Mouse (Mus musculus) right cerebral cortex, postnatal 25 days (tissue): Measurements from ENCODE around the gene Prr22.
A peak's percentile ranks its signal among the peaks of the same experiment; 100 is the strongest.

Source experiments
- DNase-seq: peaks from one replicate; pipeline ENCODE4 v3.0.0; 2022

The Prr22 gene

DNA sequence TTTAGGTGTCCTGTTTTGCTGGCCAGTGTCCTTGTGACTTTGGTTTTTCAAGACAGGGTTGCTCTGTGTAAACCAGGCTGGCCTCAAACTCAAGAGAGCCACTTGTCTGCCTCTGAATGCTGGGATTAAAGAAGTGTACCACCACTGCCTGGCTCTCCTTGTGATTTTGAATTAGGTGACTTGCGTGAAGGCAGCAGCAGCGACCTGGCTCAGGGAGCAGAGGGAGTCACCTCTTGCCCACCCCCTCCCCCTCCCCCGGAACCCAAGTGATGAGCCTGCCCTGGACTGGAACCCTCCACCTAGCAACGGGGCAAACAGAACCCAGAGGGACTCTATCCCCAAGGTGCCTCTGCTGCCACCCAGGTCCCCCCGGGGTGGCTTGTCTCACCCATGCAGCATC, at the start of gene Prr22:
Prr22 (plus strand) TSS at position 301 of the 400 bp plus-strand sequence.
- no peak for DNase-seq

DNA sequence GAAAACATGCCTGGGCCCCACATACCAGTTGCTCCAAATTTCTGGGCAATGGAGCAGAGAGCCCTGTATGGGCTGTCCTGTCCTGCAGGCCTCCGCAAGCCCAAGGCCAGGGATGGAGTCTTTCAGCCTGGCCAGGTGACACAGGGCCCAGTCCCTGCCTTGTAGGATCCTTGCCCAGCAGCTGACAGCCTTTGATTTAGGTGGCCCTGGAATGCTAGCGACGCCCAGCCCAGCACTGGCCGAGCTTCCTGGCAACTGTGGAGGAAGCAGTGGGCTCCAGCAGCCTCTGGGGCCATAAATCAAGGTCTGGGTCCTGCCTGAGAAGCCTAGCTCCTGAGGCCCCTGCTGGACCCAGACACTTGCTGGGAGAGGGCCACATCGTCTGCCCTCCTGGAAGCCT, 47.6 kb upstream of the Prr22 start:
- no peak for DNase-seq

DNA sequence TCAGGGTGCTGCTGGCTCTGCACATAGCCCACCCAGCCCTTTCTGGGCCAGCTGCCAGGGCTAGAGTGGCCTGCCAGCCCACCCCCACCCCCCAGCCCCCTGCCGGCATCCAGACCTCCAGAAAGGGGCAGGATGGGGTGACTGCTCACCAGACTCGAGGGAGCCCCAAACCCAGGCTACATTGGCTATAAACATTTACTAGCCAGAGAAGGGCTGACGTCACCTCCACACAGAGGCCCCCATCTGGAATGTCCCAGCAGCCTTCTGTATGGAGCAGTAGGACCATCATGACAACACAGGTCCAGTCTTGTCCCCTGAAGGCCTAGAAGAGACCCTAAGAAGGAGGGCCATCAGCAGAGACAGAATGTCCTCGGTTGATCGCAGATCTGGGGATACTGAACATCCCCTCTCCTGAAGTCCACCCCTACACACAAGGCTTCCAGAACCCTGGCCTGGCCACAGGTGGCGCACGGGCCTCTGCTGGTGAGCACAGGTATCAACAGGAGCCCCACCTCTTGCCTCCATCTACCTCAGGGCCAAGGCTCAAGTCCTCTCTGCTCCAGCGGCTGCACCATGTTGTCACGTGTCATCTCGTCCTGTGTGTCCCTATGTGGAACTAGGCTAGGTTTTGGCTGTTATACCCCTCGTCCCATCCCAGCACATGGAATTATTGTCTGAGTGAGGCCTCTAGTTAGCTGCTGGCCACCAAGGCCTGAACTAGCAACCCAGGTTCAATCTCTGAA, 46.5 kb upstream of the Prr22 start:
- no peak for DNase-seq

DNA sequence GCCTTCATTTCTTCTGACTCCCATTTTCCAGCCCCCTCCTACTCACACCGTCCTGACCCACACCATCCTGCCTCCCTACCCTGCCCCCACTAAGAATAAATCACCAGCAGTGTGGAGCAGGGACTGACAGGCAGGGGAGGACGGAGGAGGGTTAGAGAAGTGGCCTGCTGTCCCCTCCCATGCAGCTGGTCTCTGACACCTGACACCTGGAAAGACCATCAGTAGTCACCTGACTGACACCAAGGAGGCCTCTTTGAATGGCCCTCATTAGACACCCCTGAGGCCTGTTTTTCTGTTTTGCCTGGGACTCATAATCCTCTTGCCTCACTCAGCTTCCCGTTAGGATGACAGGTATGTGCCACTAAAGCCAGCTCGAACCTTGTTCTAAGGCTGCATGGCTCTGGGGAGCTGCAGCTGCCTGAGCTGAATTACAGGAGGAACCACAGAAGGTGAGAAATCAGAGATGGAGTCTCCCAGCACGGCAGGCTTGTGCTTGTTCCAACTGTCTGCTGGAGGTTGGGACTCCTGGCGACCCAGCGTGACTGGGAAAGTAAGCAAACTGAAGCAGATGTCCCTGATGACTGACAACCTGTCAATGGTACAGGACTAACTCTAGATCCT, 42.9 kb upstream of the Prr22 start:
- no peak for DNase-seq

DNA sequence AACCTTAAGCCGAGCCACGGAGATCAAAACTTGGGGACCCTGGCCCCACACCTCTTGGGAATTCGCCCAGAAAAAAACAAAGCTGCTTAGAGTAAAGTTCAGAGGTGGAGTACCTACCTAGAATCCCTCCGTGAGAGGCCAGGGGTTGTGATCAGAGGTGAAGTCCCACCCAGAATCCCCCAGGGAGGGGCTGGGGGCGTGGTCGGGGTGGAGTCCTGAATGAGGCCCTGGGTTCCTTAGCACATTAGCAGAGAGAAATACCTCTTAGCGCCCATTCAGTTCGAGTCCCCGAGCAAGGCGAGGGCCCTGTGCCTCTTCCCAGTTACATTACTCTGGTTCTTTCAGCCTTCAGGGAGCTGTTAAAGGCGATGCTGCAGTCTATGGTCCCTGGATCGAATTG, 42.4 kb upstream of the Prr22 start:
- no peak for DNase-seq

DNA sequence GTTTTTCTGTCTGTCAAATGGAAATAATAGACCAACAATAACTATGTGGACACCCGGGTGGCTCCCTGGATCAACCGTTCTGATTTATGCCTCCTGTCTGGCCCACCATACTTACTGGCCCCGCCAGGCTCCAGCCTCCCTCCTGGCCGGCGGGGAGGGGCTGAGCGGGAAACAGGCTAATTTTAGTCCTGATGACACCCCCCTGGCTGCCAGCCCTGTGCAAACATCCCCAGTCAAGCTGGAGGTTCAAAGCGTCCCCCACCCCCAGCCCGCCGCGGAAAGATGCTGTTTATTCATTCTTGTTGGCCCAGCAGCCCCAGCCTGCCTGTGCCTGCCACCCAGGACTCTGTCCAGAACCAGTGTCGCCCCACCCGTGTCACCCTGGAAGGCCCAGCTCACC, 41.9 kb upstream of the Prr22 start:
- DNase-seq = no peak

DNA sequence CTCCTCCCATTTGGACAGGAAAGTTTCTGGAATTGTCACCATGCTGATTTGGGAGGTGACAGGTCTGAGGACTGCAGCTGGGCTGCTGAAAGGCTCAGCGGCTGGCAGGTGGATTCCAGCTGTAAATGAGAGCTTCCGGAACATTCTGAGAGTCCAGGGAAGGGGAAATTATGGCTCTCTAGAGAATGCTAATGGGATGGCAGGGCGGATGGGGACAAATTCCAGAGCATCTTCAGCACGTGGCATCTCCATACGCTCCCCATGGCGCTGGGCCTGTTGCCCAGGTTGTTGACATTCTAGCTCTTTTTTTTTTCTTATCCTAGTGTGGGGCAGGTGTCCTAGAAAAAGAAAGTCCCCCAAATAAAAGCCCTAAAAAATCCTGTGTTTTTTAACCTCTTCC, 40.9 kb upstream of the Prr22 start:
- no peak for DNase-seq

DNA sequence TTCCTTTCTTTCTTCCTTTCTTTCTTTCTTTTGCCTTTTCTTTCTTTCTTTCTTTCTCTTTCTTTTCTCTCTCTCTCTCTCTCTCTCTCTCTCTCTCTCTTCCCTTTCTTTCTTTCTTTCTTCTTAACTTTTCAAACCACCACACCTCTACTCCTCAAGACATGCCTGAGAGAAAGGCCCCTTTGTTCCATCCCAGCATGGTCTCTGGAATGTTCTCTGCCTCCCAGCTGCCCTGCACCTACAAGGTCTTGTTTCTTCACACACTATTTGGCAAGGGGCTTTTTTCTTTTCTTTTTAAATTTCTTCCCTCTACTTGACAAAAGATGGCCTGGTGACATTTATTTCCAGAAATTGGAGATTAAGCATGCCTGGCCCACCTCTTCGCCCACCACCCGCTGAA, 40.4 kb upstream of the Prr22 start:
- no peak for DNase-seq

DNA sequence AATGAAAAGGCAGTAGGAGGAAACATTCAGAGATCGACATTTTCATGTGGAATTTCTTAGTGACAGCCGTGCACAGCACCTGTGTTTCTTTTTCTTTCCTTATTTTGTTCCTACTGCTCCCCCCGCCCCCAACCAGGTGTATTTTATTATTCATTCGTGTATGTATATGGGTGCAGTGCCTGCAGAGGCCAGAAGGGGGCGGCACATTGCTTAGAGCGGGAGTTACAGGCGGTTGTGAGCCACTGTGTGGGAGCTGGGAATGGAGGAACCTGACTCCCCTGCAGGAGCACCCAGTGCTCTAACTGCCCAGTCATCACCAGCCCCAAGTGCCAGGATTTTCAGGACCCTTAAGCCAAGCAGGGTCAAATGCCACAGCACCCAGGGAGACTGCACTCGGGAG, 33.5 kb upstream of the Prr22 start:
- DNase-seq = no peak

DNA sequence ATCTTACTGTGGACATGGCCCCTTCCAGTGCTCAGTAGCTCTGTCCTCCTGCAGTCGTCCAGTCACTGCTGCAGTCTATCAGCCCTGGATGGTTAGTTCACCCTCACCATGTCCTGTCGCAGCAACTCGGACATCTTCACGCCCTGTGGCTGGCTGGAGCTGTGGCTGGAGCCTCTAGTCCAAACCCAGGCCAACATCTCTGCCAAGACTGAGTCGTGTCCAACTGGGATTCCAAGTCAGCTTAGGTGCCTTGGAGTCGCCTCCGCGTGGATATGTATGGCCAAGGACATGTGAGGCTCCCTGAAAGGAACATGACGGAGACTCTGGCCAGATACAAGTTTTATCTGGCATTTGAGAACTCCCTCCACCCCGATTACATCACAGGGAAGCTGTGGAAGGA, 31.8 kb upstream of the Prr22 start:
- DNase-seq = no peak

DNA sequence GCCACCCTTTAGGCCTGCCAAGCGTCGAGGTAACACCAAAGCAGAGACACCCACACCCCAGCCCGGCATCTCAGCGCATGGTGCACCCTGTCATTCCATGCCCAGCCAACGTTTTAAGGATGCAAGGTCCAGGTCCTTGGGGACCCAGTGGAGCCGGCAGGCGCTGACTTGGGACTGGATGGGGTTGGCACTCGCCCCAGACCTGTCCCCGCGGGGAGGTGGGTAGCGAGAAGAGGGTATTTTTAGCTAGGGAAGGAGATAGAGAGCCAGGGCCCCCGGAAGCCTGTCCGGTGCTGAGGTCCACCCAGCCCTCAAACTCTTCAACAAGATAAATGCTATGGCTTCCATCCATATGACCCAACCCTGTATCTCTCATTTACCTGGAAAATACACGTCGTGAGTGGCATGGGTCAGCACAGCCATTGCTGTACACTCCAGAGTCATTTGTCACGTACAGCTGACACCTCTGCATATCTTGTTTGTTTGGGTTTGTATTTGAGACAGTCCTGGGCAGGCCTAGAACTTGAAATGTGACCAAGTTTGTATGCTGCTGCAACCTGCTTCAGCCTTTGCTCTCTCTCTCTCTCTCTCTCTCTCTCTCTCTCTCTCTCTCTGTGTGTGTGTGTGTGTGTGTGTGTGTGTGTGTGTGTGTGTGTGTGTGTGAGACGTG, 29.8 kb upstream of the Prr22 start:
- DNase-seq = no peak

DNA sequence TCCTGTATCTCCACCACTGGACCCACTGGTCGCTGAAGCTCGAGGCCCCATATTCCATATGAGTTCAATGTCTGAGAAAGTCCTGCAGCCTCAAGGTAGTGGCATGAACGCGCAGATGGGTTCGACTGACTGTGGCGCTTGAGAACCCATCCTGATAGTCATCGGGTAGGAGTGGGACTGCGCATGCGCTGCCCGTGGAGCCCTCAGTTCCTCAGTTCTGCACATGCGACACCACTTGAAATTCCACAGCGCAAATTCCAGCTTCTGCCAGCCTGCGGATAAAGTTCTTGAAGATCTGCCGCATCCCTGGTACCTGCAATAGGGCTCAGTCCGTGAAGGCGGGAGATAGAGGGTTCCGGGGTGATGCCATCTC, 29.3 kb upstream of the Prr22 start:
- no peak for DNase-seq

DNA sequence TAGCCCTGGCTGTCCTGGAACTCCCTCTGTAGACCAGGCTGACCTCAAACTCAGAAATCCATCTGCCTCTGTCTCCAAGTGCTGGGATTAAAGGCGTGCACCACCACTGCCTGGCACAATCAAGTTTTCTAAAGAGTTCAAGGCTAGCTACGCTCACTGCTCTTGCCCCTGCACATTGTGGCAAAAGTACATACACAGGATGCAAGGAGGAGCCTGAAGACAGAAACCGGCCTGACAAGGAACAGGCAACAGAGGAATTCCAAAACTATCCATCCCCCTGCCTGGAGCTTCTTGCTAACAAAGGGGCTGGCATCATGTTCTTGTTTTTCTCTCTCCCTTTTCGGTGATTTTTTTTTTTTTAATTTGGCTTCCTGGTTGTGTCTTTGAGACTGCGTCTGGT, 25.9 kb upstream of the Prr22 start:
- DNase-seq = no peak

DNA sequence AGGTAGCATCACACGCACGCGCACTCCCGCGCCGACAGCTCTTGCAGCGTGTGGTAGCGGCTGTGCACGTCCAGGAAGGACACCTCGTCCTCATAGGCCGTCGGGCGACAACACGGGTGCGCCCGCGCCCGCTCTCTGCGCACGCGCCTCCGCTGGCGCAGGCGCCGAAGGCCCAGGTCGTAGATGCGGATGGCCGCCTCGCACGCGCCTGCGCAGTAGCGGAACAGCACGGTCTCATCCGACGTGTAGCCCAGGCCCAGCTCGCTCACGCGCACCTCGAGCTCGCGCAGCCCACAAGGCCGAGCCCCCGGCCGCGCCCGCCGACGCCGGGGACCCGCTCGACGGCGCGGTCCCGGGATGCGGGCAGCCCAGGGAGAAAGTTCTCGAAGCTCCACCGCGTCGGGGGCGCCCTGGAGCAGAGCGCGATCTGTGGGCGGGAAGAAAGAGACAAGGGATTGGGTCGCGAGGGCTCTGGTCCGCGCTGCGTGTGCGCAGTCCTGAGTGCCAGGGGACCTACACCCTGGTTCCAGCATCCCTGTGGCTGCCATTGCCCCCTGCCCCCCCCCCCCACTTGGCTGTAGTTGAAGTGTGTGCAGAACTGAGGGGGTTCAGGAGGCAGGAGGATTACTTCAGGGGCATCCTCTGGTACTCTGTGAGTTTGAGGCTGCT, 18.5 kb upstream of the Prr22 start:
- no peak for DNase-seq

DNA sequence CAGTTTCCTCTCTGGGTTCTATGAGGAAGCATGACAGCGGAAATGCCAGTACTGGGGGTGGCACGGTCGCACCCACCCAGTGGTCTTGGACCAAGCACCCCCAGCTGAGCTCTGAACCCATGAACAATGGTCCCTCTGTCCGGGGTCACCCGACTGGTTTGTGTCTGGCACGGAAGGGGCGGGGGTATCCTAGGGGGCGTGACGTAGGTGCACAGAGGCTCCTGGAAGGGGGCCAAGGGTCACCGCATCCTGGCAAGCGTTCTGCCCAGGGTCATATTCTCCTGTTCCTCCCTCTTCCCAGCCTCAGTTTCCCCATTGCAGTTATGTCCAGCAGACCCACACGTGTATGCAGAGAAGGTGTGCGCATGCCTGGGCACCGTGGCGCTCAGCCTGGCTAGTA, 16.6 kb upstream of the Prr22 start:
- no peak for DNase-seq

DNA sequence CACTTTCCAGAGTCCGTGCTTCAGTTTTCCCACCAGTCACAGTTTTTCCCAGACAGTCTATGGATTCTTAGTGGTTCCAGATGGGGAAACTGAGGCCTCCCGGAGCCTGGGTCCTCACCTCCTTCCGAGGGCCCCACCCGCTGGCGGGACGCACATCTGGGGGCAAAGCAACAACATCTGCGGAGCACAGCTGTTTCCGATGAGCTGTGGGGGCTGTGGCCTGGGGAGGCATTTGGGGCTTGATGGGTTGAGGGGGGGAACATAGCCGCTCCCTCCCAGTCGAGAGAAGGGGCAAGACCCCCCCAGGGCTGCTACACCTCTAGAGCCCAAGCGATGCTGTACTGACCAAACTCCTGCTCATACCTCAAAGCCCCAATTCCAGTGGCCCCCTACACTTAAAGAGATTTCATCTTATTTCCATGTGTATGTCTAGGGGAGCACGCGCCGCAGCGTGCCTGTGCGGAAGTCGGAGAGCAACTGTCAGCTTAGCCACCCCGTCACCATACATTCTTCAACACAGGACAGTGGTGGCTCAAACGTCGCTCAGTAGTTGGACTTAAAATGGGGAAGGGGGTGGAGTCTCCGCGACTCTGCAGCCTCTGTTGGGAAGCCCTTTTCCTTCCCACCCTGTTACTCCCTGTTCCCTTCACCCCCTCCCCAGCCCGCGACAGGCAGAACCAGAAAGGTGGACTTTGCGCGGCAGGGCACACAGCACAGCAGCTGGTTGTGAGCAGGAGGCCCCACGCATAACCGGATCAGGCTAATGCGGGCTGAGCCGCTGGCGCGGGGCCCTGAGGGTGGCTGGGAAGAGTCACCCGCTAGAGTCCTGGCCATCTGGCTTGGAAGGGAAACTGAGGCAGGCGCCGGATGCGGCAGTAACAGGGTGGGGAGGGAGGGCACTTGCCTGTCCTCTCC, 15.5 kb upstream of the Prr22 start:
- DNase-seq = no peak

DNA sequence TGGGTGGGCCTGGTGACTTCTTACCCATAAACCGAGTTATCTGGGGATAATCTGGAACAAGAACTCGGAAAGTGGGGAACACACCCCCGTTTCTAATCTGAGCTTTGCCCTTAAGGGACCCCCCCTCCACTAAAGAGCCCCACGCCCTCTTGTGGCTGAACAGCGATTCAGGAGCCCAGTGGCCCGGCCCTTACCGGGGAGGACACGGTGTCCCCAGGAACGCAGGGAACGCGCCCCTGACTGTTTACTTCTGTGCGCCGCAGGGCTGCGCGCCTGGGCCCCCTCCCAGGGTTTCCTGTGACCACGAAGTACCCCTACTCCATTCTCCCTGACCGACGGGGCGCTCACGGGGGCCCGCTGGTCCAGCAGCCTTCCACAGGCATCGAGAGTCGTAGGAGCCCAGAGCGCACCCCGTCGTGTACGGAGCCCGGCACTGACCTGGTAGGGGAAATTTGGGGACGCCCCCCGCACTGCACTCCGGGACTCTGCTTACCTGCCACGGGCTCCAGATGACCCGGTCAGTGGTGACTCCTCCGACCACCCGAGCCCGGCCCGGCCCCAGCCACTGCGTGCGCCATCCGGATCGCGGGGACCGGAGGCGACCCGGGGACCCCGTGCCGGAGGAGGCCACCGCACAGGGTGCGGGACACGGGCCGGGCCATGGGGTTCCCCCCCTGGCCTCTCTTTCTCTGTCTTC, 13.2 kb upstream of the Prr22 start:
- no peak for DNase-seq

DNA sequence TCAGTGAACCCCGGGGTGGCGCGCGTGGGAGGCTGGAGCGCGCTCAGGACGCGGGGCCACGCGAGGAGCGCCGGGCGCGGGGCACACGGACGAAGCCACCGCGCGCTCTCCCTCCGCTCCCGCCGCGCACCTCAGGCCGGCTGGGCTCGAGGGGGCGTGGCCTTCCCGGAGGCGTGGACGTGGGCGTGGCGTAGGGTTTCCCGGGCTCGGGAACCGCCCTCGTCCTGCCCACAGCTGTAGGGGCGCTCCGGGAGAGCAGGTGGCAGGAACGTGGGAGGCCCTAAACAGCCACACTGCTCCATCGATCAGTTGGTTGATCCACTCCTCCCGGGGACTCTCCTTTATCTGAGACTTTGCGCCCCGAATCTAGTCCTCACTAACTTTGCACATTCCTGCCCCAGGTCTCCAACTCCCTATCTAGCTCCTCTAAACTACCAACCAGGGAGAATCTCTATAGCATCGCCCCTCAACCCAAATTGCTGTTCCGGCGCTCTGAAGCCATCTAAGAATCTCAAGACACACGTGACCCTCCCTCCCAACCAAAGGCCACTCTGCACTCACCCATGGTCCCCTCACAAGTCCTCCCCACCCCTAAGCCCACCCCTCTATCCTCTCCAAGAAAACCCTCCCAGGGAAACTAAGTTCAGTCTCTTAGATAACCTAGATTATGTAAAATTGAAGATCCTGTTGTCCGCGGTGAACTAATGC, 12.5 kb upstream of the Prr22 start, which contains the start of gene Nrtn:
Nrtn (minus strand) TSS at position 115 of the 708 bp plus-strand sequence.
- DNase-seq = peak; percentile 64

DNA sequence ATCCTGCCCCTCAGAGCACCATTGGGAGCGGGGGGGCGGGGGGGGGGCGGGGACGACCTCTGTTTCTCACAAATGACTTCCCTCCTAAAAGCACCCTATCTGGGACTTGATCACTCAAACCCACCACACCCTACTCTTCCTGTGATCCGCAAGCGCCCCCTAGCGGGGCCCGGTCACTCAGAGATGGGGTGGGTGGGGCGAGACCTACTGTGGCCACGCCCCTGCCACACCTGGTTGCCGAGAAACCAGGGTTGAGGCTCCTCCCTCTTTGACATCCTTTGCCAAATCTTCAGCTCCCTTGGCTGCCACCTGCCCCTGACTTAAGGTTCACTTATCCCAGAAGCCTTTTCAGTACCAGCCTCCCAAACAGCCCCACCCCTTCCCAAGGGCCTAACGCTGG, 11.9 kb upstream of the Prr22 start:
- DNase-seq = peak; percentile 62

DNA sequence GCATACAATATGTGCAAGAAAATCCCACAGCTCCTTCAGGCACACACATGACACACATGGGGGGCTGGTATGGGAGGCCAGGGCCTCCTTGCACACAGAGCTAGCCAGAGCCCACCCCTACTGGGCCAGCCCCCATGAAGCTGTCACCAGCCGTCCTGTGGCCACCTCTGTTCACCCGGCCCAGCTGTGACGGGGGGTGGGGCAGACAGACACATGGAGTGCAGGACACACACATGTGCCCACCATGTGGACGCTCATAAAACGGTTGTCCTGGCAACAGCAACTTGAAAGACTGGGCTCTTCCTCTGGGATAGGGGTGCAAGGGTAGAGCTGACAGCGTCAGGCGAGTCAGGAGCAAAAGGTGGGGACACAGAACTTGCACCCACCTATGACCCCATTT, 10.8 kb upstream of the Prr22 start:
- no peak for DNase-seq

DNA sequence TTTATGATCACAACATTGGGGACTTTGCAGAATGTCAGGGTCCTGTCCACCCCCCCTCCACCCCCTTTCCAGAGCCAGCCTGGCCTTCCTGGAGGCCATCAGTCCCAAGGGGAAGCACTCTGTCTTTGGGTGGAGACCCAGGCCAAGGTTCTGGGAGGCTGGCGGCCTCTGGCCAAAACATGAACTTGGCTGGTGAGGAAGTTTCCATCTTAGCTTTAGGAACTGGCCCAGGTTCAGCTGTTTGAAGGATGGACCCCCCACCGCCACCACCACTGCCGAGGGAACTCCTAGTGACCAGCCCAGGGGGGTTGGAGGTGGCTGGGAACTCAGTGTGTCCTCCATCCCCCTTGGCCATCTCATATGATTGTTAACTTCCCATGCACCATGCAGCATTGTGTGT, 9.0 kb upstream of the Prr22 start:
- DNase-seq = no peak
